Comparison of ENCODE assay signal across 9 mouse cellular contexts in genomic region chr2:122581361-122582017, GRCm38 (mm10). TPM values are rescaled to one million over a fixed set of nuclear protein-coding genes. Genes with fewer than 3 reads are reported as not detected.
DNase-seq lines count a peak whose midpoint lies in the region; ATAC-seq and TF ChIP-seq lines count a peak whose summit lies in the region.
"Had no signal": no experiment of that assay in that cellular context is flagged by ENCODE, and none has a peak within 500 bp of the region (broad histone marks: within the 10 kb centered on the region; RNA-seq: fewer than 3 reads in every experiment).

No protein-coding gene starts in this region.

- no peaks in the 10 kb centered on the region for H3K9me3 ChIP-seq in stomach, embryonic 14.5 days (ENCODE audit: control insufficient read depth, low read depth, low read length)
- no peaks in the 10 kb centered on the region for H3K9me3 ChIP-seq in stomach, postnatal 0 days (ENCODE audit: control insufficient read depth, low read length)
- H3K9me3 ChIP-seq in liver, embryonic 13.5 days (replicated peaks), result no peaks in the 10 kb centered on the region
- H3K9me3 ChIP-seq in stomach, embryonic 16.5 days (replicated peaks; ENCODE audit: control insufficient read depth, low read length), result no peaks in the 10 kb centered on the region
- no peaks in the 10 kb centered on the region for H3K9me3 ChIP-seq in forebrain, embryonic 10.5 days

- ATAC-seq in stomach, embryonic 14.5 days (ENCODE audit: insufficient number of reproducible peaks, insufficient read depth, low FRiP score, low read depth), result no peak
- ATAC-seq in stomach, postnatal 0 days (ENCODE audit: low FRiP score, low TSS enrichment), result no peak; the same call in 1 of the 2 replicates
- ATAC-seq in liver, embryonic 13.5 days (ENCODE audit: low read depth), result peak; percentile 34; the same call in 1 of the 2 replicates
- ATAC-seq in stomach, embryonic 16.5 days (ENCODE audit: insufficient read depth, low FRiP score), result no peak
- ATAC-seq in monocyte, adult 5-6 weeks (replicated peaks; ENCODE audit: insufficient number of reproducible peaks, low FRiP score, low TSS enrichment, poor library complexity, severe bottlenecking), result no peak

- TF ChIP-seq CTCF in stomach, postnatal 0 days (IDR thresholded peaks at IDR 0.05; ENCODE audit: low read depth), result no peak

- no peak overlapping the region for H3K4me3 ChIP-seq in stomach, embryonic 14.5 days (ENCODE audit: low read depth, low read length)
- H3K4me3 ChIP-seq in stomach, postnatal 0 days (ENCODE audit: low read depth, low read length), result no peak overlapping the region
- no peak overlapping the region for H3K4me3 ChIP-seq in liver, embryonic 13.5 days (replicated peaks)
- no peak overlapping the region for H3K4me3 ChIP-seq in stomach, embryonic 16.5 days (replicated peaks; ENCODE audit: low read length)
- H3K4me3 ChIP-seq in forebrain, embryonic 10.5 days, result no peak overlapping the region

- TF ChIP-seq EP300 in stomach, postnatal 0 days (optimal IDR thresholded peaks at IDR 0.05), result no peak

- H3K36me3 ChIP-seq in stomach, embryonic 14.5 days (ENCODE audit: control insufficient read depth, insufficient read depth, low read length), result no peaks in the 10 kb centered on the region
- H3K36me3 ChIP-seq in stomach, postnatal 0 days (ENCODE audit: control insufficient read depth, insufficient read depth, low read length), result no peaks in the 10 kb centered on the region
- H3K36me3 ChIP-seq in liver, embryonic 13.5 days, result no peaks in the 10 kb centered on the region
- H3K36me3 ChIP-seq in stomach, embryonic 16.5 days (ENCODE audit: control insufficient read depth, insufficient read depth, low read length), result no peaks in the 10 kb centered on the region
- H3K36me3 ChIP-seq in forebrain, embryonic 10.5 days (replicated peaks), result no peaks in the 10 kb centered on the region

- H3K4me2 ChIP-seq in stomach, embryonic 14.5 days (replicated peaks; ENCODE audit: low read depth, low read length), result no peak overlapping the region
- no peak overlapping the region for H3K4me2 ChIP-seq in stomach, postnatal 0 days (replicated peaks; ENCODE audit: low read depth)
- H3K4me2 ChIP-seq in liver, embryonic 13.5 days, result no peak overlapping the region
- H3K4me2 ChIP-seq in stomach, embryonic 16.5 days (ENCODE audit: low read depth, low read length), result no peak overlapping the region

- H3K27ac ChIP-seq in stomach, embryonic 14.5 days (ENCODE audit: low read length), result 0 out of 2 replicates have a peak overlapping the region, but pooled peaks have one; percentile 11
- H3K27ac ChIP-seq in stomach, postnatal 0 days (replicated peaks), result no peak overlapping the region
- peak overlapping the region; percentile 6; the same call in 1 of the 2 replicates for H3K27ac ChIP-seq in liver, embryonic 13.5 days
- H3K27ac ChIP-seq in stomach, embryonic 16.5 days (ENCODE audit: low read length), result peak overlapping the region; percentile 1; the same call in 1 of the 2 replicates
- H3K27ac ChIP-seq in forebrain, embryonic 10.5 days, result no peak overlapping the region

- no peak overlapping the region for H3K9ac ChIP-seq in stomach, embryonic 14.5 days (replicated peaks; ENCODE audit: low read depth, low read length)
- no peak overlapping the region for H3K9ac ChIP-seq in stomach, postnatal 0 days (ENCODE audit: low read length)
- H3K9ac ChIP-seq in liver, embryonic 13.5 days, result no peak overlapping the region
- no peak overlapping the region for H3K9ac ChIP-seq in stomach, embryonic 16.5 days (ENCODE audit: low read length)

- no peak for DNase-seq in stomach, postnatal 0 days (ENCODE audit: low spot score)
- peak; percentile 60 for DNase-seq in heart, adult 8-10 months (ENCODE audit: low spot score)
- no peak for DNase-seq in liver, embryonic 13.5 days
- no peak for DNase-seq in forebrain, embryonic 10.5 days (ENCODE audit: extremely low spot score, low spot score)
- DNase-seq: cerebellum, adult 9-11 months; gastrocnemius, postnatal 10 days had no signal

- 58% methylated on average over 3 of the region's 3 CpGs for WGBS in stomach, embryonic 14.5 days
- 53% methylated on average over 3 of the region's 3 CpGs for WGBS in stomach, postnatal 0 days
- WGBS in liver, embryonic 13.5 days (ENCODE audit: insufficient replicate concordance), result 45% methylated on average over 3 of the region's 3 CpGs
- 53% methylated on average over 3 of the region's 3 CpGs for WGBS in stomach, embryonic 16.5 days
- 76% methylated on average over 3 of the region's 3 CpGs for WGBS in forebrain, embryonic 10.5 days

- 0 out of 2 replicates have a peak, but pooled peaks cover 2% of the 10 kb centered on the region for H3K4me1 ChIP-seq in stomach, embryonic 14.5 days (ENCODE audit: control insufficient read depth, insufficient read depth, low read length)
- 0 out of 2 replicates have a peak, but pooled peaks cover 3% of the 10 kb centered on the region for H3K4me1 ChIP-seq in stomach, postnatal 0 days (replicated peaks; ENCODE audit: control insufficient read depth, insufficient read depth)
- H3K4me1 ChIP-seq in liver, embryonic 13.5 days (replicated peaks), result no peaks in the 10 kb centered on the region
- H3K4me1 ChIP-seq in stomach, embryonic 16.5 days (ENCODE audit: control insufficient read depth, insufficient read depth, low read length), result no peaks in the 10 kb centered on the region
- H3K4me1 ChIP-seq in forebrain, embryonic 10.5 days, result no peaks in the 10 kb centered on the region

- no peaks in the 10 kb centered on the region for H3K27me3 ChIP-seq in stomach, embryonic 14.5 days (ENCODE audit: control insufficient read depth, insufficient read depth, low read length)
- H3K27me3 ChIP-seq in stomach, postnatal 0 days (ENCODE audit: control insufficient read depth, insufficient read depth, low read length), result no peaks in the 10 kb centered on the region
- no peaks in the 10 kb centered on the region for H3K27me3 ChIP-seq in liver, embryonic 13.5 days
- H3K27me3 ChIP-seq in stomach, embryonic 16.5 days (ENCODE audit: control insufficient read depth, insufficient read depth, low read length), result no peaks in the 10 kb centered on the region
- H3K27me3 ChIP-seq in forebrain, embryonic 10.5 days (ENCODE audit: poor library complexity, severe bottlenecking), result no peaks in the 10 kb centered on the region

RNA-seq across cellular contexts. Expression of gene Gatm, which starts 29.6 kb away (rescaled TPM):
- 11.2 and 12.9 TPM in 2 replicates for polyA plus RNA-seq in stomach, embryonic 14.5 days (2014; fragmentation: Nextera tagmentation; extraction: Ambion mirVana)
- 8.5 and 9.3 TPM in 2 replicates for polyA plus RNA-seq in stomach, postnatal 0 days (2015; fragmentation: Nextera tagmentation; extraction: Ambion mirVana)
- 1 to 10 TPM; 2.4 to 3.9 (median 2.6) TPM for total RNA-seq in heart, adult 8-10 months (2022)
- polyA plus RNA-seq in liver, embryonic 13.5 days (2015; fragmentation: Nextera tagmentation; extraction: Ambion mirVana), result 24.5 and 30.1 TPM in 2 replicates
- polyA plus RNA-seq in stomach, embryonic 16.5 days (2015; fragmentation: Nextera tagmentation; extraction: Ambion mirVana), result 22.5 and 47.0 TPM in 2 replicates
- 17.7 and 19.0 TPM in 2 replicates for polyA plus RNA-seq in forebrain, embryonic 10.5 days (2016; fragmentation: Nextera tagmentation; extraction: Ambion mirVana)
- 0.75 to 0.97 TPM (median 0.95 TPM) in 3 replicates for total RNA-seq in monocyte, adult 5-6 weeks (2017)

RNA-seq across cellular contexts. Expression of gene AA467197, which starts 55.3 kb away (rescaled TPM):
- polyA plus RNA-seq in stomach, embryonic 14.5 days (2014; fragmentation: Nextera tagmentation; extraction: Ambion mirVana), result 5.5 and 6.8 TPM in 2 replicates
- polyA plus RNA-seq in stomach, postnatal 0 days (2015; fragmentation: Nextera tagmentation; extraction: Ambion mirVana), result 193 and 201 TPM in 2 replicates
- under 1 TPM; 0.46 to 0.97 (median 0.65) TPM for total RNA-seq in heart, adult 8-10 months (2022)
- polyA plus RNA-seq in liver, embryonic 13.5 days (2015; fragmentation: Nextera tagmentation; extraction: Ambion mirVana), result 0.27 and 0.50 TPM in 2 replicates
- polyA plus RNA-seq in stomach, embryonic 16.5 days (2015; fragmentation: Nextera tagmentation; extraction: Ambion mirVana), result 34.1 and 50.8 TPM in 2 replicates
- polyA plus RNA-seq in forebrain, embryonic 10.5 days (2016; fragmentation: Nextera tagmentation; extraction: Ambion mirVana), result 0.56 and 0.91 TPM in 2 replicates
- 3.2 to 7.8 TPM in 2 of 3 replicates, not detected in the other for total RNA-seq in monocyte, adult 5-6 weeks (2017)

Comparison
In these comparisons a context has a peak if more than half of its experiments do, and no peak if none do; other contexts are left out.
1. H3K27ac ChIP-seq: peak in stomach, embryonic 14.5 days (single experiment), liver, embryonic 13.5 days (single experiment) and stomach, embryonic 16.5 days (single experiment); none in stomach, postnatal 0 days (single experiment) and forebrain, embryonic 10.5 days (single experiment).